Mouse (Mus musculus) v-Abl transformed pro-B cells (cell line): ENCODE results near the gene Abtb2.

ENCODE experiments used
- in situ Hi-C, 2 experiments: fragments of 400-800 bp; cut with MboI; formaldehyde crosslinking; loops; one replicate each; pipeline ENCODE4 v1.15.1; 2025; ENCODE audit not compliant: unreplicated experiment in 2 of 2

Abtb2 gene

DNA sequence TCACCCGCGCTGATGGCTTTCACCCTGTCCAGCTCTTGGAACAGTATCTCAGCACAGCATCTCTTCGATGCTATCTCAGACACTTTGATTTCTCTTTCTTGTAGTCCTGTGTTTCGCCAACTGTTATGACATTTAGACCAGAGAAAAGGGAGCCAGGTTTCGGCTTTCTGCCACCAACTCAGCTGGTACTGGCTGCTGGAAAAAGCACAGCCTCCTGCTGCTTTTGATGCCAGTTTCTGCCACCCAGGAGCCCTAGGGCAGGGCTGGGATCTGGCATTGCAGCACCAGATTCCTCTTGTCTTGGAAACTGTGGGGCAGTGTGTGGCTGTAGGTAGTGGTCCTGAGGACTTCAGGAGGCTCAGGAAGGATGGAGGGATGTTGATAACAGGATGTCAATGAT is 115.0 kb downstream of the Abtb2 start:
- in situ Hi-C loops = no loop called here

DNA sequence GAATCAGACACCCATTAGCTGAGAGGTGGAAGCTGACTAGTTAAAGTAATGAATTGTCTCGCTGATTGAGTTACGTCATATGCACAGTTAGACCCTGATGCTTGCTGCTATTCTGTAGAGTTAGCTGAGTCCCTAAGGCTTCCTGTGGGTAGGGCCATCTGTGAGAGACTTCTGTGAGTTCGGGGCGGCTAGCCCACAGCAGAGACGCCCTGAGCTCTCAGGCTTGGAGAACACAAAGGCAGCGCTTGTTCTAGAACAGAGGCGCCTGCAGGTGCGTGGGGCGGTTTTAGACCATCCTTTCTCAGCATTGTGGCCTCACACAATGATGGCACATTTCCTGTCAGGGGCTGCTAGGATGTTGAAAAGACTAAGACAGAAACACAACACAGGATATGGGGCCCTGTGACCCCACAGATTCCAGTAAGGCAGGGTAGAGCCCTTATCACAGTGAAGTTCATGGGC is 116.2 kb downstream of the Abtb2 start:
- in situ Hi-C loops = no loop called here

DNA sequence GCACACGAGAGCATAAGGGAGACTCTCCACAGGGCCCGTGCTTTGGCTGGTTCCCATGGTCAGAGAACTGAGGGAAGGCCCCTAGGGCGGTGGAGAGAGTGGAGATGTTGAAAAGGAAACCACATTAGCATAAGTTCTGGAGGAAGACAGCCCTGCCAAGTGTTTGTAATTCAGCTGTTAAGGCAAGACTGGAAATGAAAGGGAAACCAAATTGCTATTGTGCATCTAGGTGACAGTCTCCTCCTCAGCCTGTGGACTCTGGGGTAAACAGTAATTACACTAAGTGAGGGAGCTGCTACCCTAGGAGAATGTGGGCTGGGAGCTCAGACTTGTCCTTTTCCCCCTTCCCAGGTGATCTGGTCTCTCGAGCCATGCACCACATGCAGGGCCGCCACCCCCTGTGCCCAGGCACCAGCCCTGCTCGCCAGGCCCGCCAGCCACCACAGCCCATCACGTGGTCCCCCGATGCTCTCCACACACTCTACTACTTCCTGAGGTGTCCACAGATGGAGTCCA is 116.9 kb downstream of the Abtb2 start:
- in situ Hi-C loops = no loop called here

DNA sequence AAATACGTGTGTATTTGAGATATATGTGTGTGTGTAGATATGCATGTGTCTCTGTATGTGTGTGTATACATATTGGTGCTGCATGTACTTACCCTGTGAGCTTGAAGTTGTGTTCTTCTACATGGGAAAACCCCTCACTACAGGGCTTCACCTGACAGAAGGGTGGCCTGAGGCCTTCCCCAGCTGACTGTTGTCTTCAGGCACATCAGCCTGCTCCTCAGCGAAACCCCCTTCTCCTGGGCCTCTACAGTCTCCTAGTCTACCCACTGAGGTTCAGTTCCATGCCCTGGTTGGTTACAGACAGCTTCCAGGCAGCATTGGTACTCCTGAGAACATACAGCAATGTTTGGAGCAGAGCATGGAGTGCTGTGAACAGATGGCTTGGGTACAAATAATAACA is 118.3 kb downstream of the Abtb2 start:
- in situ Hi-C loops = no loop called here

DNA sequence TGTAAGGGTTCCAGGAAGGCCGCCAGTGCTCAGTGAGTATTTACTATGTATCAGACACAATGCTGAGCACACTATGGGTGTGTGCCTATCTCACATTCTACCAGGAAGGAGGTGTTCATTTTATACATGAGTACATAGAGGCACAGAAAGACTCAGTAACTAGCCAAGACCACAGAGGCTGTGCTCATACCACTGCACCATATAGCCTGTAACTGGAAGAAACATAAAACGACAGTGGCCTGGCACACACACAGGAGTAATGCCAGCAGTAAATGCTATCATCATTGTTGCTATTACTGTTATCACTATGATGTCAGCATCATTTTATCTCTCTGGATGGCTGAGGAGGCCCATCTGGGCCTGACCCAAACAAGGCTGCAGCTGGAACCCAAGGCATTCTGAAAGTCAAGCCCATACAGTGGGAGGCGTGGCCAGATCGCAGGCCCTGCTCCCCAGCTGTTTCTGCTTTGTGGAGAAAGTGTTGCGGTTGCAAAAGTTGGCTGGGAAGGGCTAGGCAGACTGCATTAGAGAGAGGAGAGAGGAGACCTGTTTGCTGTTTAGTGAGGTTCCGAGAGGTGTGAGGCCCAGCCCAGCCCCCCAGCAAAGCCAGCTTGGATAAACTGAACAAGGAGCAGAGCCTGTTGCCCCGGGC is 118.9 kb downstream of the Abtb2 start:
- in situ Hi-C loops = no loop called here

DNA sequence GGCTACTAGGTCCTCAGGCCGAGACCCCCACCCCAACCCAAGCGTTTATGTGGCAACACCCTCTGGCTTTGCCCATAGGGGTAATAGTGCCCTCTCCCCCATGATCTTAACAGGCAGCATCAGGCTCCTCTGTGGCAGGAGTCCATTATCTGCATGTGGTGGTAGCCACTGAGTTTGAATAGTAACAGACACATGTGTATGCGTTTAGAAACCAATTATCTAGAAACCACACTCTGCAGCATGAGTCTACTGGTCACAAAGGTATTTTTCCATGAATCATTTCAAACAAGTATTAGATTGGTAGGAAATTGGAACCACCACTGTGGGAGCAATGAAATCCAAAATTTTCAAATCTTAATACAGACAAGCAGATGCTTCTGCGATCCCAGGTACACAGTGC is 119.5 kb downstream of the Abtb2 start:
- in situ Hi-C loops = no loop called here

DNA sequence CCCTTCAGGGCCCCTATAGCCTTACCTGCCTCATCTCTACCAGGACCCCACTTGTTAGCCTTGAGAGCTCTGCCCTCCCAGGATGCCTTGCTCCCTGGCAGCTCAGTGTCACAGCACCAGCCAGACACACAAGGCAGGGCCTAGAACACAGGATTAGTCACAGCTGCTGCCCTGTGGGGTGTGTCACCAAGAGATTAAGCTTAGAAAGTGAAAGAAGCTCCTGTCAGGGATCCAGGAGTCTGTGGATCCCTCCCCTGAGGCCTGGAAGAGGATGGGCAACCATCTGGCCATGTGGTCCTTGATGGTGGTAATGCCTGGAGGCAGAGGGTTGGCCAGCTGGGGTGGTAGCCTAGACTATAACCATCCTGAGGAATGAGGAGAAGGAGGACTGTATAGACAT is 121.0 kb downstream of the Abtb2 start:
- in situ Hi-C loops = no loop called here

DNA sequence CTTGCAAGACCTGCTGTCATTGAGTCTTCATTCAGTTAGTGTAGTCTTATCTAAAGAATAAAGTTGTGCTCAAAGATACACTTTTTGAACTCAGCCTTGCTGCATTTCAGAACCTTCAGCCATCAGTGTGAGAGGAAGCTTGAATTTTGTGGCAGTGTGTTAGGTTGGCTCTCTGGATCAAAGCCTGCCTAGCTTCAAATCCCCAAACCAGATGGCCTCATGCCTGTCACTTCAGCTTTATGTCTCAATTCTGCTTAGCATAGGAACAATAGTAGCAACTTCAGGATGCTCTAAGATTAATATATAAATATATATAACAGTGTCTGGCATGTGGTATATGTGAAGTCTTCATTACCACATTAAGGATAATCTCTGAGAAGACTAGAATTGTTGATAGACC is 121.8 kb downstream of the Abtb2 start:
- in situ Hi-C loops = no loop called here

DNA sequence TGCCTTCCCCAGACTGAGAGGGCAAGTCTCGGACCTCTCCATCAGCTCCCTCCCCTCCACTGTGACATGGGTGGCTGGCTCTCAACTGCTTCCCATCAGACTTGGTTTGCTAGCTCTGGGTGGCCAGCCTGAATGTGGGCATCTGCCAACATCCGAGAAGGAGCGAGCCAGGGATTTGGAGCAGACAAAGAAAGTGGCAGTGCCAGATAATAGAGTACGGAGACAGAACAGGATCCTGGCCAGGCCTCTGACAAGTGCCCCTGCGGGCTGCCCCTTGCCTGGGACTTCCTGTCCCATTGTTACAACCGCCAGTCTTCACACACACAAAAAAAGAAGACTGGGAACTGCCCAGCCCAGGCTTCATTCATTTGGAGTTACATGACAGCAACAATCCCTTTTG is 124.3 kb downstream of the Abtb2 start:
- in situ Hi-C loops = no loop called here

DNA sequence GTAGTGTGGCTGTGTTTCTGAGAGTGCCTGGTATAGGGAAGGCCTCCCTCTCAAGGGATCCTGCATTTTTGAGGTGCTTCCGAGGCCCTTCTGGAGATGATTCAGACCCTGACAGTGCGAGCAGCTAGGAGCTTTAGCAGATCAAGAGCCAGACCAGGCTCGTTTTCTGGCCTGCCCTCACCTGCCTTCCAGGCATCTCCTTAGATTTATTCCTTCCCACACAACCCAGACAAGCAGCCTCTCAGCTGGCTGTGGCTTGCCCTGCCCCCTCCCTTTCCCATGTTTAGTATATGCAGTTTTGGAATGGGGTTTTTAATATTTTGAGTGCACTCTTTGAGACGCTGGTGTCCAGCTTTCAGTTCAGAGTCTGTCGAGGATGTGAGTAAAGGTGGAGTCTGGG is 124.7 kb downstream of the Abtb2 start:
- in situ Hi-C loops = no loop called here

DNA sequence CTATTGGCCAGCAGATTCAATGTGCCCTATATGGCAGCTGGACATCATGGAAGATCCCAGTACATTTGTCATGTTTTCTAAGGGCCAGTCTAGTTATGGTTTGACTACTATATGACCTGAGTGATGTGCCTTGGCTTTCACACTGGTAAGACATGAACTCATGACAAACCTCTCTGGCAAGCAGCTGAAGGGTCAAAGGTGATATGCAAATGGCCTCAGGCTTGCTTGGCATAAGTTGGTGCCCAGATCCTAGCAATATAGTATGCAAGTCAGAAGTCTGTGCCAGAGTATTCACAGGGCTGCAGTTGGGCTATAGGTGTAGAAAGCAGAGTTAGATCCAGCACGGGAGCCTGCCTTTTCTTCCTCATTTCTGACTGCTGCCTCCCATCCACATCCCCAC is 125.2 kb downstream of the Abtb2 start:
- in situ Hi-C loops = no loop called here

DNA sequence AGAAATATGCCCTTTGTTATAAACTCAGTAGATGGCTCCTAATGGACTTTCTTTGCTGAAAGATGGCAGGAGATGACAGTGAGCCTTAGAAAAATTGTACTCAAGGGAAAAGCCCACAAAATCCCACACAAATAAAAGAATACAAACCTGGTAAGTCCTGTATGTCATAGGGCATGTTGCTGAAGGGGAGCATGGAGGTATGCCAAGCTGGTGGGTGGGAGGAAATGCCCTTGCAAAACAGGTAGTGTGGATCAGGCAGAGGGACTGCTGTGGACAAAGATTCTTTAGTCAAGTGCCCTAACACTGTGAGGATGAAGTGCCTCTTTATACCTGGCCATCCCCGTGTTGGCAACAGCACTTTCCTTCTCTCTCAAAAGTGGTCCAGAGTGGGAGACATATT is 126.7 kb downstream of the Abtb2 start:
- in situ Hi-C loops = no loop called here

DNA sequence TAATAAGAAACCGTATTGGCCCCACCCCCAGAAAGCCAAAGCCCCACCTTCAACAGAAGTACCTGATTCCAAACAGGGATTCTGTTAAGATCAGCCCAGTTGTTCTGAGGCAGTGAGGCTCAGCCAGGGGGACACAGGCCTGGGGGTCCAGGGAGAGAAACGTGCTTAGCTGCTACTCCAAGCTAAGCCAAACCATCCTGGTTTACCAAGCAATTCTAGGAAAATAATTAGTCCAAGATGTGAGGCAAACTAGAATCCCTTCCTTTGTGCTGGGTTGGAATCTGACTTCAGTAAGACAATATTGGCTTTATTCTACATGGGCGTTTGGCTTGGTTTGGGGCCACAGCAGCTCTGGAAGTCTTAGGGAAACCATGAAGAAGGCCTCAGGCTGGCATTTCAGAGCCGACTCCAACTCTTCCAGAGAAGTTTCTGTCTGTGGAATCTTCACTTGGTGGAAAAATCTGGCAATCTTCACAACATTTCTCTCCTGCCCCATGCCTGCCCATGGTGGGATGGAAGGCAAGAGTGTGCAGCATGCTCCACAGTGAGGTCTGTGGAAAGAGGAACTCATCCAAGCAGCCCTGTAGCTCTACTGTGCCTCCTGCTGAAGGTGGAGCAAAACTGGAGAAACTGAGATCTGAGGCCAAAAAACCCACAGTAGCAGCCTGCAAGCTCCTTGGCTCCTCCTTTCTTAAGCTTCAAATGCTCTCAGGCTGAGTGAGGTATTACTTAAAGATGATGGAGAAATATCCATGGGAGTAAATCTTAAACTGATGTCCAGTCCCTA is 128.9 kb downstream of the Abtb2 start:
- in situ Hi-C loops = no loop called here

DNA sequence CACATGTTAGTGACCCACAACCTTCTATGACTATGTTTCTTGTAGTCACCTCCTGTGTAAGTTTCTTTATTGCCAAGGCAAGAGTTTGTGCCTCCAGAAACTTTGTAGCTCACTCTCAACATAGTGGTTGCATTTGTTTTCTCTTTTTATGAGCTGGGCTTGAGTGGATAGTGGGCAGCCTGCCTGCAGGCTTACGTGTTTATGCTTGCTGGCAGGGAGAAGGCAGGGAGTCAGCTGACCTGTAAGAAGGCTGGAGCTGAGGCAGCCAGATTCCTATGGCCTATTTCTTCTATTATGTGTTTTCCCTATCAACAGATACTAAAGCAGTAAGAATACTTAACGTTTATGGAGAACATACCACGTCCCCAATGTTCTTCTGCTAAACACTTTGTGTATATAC is 130.1 kb downstream of the Abtb2 start:
- in situ Hi-C loops = no loop called here

DNA sequence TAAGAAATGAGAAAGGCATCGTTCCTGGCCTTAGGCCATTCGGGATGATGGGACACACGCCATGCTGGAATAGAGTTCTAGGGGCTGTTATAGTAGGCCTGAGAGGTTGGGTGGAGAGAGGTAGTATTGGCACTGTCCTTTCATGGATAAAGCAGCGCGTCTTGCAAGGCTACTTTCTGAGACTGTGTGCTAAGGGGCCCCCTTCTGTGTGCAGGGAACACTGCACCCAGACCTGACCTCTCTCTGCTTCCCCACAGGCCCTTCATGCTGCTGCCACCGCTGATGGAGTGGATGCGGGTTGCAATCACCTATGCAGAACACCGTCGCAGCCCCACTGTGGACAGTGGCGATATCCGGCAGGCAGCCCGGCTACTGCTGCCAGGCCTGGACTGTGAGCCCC is 134.4 kb downstream of the Abtb2 start:
- in situ Hi-C loops = loop anchor here in 1 of 2 experiments (10.0 to 25.0 kb wide), 2 partner anchors 106 to 287 kb away; no protein-coding TSS in a partner anchor

DNA sequence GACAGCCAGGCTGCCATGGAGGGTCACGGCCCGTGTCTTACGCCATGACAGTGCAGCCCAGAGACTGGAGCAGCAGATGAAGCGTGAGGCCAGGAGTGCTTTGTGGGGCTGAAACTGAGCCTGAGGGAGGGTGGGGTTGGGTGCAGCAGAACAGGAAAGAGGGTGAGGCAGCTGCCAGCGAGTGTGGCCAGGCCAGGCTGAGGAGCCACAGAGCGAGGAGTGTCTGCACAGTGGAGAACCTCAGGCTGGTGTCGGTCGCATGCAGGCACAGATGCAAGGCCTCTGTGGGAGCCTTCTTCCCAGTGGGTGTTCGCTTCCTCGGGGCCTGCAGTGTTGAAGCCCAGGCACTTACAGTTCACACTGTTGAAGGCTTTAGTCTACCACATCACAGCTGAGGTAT is 137.2 kb downstream of the Abtb2 start:
- in situ Hi-C loops = loop anchor here in 1 of 2 experiments (10.0 to 25.0 kb wide), 2 partner anchors 109 to 284 kb away; no protein-coding TSS in a partner anchor

DNA sequence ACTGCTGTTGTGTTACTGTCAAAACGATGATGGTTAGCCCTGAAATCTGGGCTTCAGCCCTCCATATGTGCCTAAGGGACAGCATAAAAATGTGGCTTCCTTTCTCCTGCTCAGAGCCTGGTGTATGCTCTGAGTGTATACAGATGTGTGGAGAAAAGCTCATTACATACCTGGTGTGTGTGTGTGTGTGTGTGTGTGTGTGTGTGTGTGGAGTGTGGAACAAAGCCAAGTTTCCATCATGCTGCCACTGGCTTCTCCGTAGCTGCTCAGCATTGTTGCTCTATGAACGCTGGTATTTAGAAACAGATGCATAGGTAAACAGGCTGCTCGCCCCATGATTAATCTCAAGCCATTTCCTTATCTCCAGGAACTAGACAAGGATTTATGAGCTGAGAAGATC is 137.8 kb downstream of the Abtb2 start:
- in situ Hi-C loops = loop anchor here in 1 of 2 experiments (10.0 to 25.0 kb wide), 2 partner anchors 109 to 283 kb away; no protein-coding TSS in a partner anchor

DNA sequence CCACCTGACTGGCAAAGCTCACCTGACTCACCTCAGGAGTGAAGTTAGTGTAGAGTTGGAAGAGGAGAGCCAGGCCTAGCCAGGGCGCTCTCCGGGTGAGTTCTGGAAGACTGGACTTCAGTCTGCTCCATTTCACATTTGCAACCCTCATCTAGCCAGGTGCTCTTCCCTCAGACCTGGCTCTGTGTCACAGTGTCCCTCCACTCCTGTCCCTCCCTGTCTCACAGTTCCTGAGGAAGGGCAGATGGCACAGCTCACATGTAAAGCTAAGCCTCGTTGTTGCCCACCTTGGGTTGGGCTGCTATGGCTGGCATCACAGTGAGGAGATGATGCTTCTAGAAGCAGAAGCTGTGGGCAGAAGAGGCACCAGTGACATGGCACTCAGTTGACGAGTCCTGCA is 139.7 kb downstream of the Abtb2 start:
- in situ Hi-C loops = loop anchor here in 1 of 2 experiments (10.0 to 25.0 kb wide), 2 partner anchors 111 to 281 kb away; no protein-coding TSS in a partner anchor

DNA sequence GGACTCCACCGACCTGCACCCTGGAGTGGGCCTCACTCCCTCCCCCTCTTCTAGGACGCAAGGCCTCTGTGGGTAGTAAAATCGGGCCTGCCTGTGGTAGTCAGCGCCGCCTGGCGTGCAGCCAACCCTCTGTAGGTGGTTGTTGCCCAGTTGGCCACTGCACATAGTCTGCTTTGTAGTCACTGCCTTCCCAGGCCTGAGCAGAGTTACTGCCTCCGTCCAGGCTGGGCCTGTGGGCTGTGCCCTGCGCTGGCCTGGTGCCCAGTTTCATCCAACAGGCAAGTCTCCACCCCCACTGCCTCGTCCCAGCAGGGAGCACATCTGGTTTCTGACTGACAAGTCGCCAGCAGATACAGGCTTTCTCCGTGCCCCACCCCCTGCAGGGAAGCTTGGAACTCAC is 140.1 kb downstream of the Abtb2 start:
- in situ Hi-C loops = loop anchor here in 1 of 2 experiments (10.0 to 25.0 kb wide), 2 partner anchors 111 to 281 kb away; no protein-coding TSS in a partner anchor

DNA sequence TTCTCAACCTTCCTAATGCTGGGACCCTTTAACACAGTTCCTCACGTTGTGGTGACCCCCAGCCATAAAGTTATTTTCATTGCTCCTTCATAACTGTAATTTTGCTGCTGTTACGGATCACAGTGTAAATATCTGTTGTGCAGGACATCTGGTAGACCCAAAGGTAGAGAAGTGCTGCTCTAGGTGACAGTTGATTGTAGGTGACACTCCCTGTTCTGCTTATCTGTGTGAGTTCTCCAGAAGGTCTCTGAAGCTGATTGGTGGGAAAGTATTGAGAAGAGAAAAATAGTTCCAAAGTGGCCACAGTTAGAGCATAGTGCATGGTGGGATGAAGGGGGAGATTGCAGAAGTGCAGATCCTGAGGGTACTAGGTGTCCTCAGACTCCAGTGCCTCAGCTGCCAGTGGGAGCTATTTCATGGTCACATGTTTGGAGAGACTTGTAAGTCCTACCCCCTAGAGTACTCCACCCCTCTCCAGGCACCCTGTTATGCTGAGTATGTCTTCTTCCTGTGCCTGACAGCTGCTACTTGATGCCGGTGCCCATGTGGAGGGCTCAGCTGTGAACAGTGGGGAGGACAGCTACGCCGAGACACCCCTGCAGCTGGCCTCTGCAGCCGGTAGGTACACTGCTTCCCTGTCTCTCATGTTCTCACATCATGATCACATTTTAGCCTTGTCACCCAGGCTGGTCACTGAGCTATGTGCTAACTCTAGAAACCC is 141.1 kb downstream of the Abtb2 start:
- in situ Hi-C loops = loop anchor here in 1 of 2 experiments (10.0 to 25.0 kb wide), 2 partner anchors 112 to 280 kb away; no protein-coding TSS in a partner anchor

DNA sequence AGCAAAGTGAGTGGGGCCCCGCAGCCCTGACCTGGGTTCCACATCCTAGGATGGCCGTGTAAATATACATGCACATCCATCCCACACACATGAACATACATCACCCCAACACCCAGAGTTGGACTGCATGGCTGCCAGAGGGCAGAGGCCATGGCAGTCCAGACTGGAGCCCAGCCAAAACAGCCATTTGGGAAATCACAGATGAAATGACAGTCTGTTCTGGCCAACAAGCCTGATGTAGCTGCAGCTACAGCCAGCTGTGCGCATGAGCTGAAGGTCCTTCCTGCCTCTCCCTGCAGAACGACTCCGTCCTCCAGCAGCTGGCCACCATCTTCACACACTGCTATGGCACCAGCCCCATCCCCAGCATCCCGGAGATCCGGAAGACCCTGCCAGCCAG is 144.7 kb downstream of the Abtb2 start:
- in situ Hi-C loops = loop anchor here in 1 of 2 experiments (10.0 to 25.0 kb wide), 2 partner anchors 134 to 276 kb away; no protein-coding TSS in a partner anchor
